Mouse (Mus musculus) left cerebral cortex, postnatal 10 days (tissue): ENCODE measurements around the gene Eya2. TPM values are rescaled to one million over a fixed set of nuclear protein-coding genes. Genes with fewer than 3 reads are reported as not detected.

Source experiments
- DNase-seq, 2 experiments: peaks; one replicate each; pipeline ENCODE4 v3.0.0; 2021 to 2022; ENCODE audit warnings: low spot score in 2 of 2, mixed read lengths in 1 of 2; ENCODE audit errors: extremely low spot score in 1 of 2
- intact Hi-C: fragments of 180-260 bp; cut with DNase I; formaldehyde crosslinking; loops from one replicate; pipeline ENCODE4 v1.15.1; 2025
- total RNA-seq, 2 experiments: library from RNA; stranded (reverse); gene quantifications; 2 replicates each; pipeline ENCODE4 v1.2.3; 2021

Eya2 gene
- total RNA-seq, 2 experiments from 2014 or later, result 5.4 to 6.8 TPM

DNA sequence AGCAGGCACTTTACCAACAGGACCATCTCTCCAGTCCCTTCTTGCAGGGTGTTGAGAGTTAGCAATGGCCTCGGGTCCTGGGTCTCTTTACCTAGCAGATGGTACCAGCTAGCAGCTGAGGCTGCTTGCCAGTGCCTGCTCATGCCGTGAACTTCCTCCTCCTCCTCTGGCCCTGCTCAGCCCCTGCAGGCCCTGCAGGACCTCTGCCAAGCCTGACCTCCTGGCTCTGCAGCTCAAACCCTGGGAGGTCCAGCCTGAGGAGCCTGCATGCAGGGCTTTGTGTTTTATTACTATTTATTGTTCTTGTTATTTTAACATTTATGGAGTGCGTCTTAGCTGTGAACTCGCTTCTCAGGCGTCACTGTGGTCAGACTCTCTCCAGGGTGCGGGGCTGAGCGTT lies 39.6 kb downstream of the Eya2 start:
- DNase-seq, result peak in 1 of 2 experiments; percentile 64
- intact Hi-C loops, result no loop called here

GRCm38 (mm10) chr2:165639075-165639755 lies 44.4 kb downstream of the Eya2 start:
- no peak for DNase-seq
- intact Hi-C loops, result no loop called here

DNA sequence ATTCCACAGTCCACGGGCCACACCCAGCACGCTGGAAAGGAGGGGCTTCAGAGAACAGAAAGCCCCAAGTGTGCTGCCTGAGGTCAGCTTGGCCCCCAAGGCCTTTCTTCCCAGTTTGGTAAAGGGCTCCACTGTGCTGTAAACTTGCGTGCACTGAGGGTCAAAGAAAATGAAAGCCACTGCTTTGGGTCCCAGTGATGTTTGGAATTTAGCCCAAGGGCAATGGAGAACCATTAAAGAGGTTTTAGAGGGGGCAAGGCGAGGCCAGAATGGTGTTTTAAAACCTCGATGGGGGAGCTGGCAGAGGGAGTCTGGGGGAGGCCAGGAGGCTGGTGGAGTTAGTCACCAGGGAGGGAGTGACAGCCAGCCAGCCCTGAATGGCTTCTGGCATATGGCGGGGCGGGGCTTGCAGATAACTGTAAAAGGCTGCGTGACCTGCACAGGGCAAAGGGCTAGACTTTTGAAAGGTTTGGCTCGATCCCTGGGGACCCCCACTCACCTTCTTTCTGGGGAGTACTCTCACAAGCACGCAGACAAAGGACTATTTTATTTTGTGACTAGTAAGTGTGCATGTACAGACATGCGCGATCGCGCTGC lies 47.2 kb downstream of the Eya2 start:
- no peak for DNase-seq
- intact Hi-C loops, result no loop called here

GRCm38 (mm10) chr2:165643596-165643995 lies 48.8 kb downstream of the Eya2 start:
- DNase-seq, result no peak
- intact Hi-C loops, result no loop called here

GRCm38 (mm10) chr2:165644057-165644456 lies 49.2 kb downstream of the Eya2 start:
- no peak for DNase-seq
- intact Hi-C loops, result no loop called here

GRCm38 (mm10) chr2:165651031-165651430 lies 56.2 kb downstream of the Eya2 start:
- DNase-seq, result peak in 1 of 2 experiments; percentile 21
- intact Hi-C loops, result no loop called here

GRCm38 (mm10) chr2:165652281-165652680 lies 57.4 kb downstream of the Eya2 start:
- DNase-seq, result peak in 1 of 2 experiments; percentile 18
- intact Hi-C loops, result no loop called here

DNA sequence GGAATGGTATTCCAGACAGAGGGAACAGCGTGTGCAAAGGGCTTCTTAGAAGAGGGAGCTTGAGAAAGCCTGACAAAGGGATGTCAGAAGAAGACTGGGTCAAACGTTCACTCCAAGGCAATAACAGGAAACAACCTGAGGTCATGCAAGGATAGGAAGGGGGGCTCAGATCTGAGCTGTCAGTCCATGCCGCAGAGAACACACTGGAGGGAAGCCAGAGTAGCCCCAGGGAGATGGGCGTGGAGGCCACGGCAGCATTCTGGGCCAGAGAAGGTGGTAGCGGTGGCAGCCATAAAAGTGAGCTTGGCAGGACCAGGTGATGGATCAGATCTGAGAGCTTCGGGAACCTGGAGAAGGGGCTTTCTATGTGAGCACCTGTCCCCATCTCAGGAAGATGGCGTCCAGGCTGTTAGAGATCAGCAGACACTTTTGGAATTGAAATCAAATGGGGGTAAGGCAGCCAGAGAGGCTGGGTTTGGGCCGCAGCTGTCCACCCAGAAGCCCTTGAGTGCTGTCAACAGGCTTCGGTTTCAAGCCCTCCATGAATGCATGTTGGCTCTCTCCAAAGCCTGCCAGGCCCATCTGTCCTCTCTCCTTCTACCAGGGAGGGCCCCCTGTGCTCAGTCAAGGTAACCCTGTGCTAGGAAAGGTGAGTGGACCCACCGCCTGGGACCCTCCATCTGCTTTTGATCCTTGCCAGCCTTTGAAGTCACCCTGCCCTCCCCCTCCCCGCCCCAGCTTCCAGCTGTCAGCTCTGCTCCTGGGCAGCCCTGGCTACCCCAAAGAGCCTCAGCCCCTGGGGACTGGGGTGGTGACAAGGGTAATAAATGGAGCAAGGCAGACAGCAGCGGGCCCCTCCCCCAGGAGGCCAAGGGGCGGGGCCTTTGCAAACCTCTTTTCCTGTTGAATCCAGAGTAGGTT lies 58.4 kb downstream of the Eya2 start:
- intact Hi-C loops, result no loop called here
- peak in 1 of 2 experiments; percentile 50 for DNase-seq

DNA sequence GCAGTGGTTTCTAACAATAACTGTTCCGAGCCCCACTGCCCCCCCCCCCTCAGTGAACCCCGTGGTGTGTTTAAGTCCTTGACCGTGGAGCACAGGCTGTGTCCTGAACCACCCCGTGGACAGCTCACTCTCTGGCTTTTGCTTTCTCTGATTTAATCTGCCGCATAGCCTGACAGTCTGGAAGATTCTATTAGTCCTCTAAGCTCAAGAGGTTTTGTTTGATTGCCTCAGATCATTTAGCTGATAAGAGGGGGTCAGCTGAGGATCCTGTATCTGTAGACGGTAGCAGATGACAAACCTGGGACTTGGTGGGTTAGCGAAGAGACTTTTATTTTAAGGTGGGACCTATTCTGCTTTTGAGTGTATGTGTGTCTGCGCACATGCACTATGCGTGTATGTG lies 59.3 kb downstream of the Eya2 start:
- intact Hi-C loops, result no loop called here
- DNase-seq, result peak in 1 of 2 experiments; percentile 2

- intact Hi-C loops, result no loop called here
- peak in 1 of 2 experiments; percentile 7 for DNase-seq
These were observed 60.1 kb downstream of the Eya2 start for GRCm38 (mm10) chr2:165654696-165655491.

DNA sequence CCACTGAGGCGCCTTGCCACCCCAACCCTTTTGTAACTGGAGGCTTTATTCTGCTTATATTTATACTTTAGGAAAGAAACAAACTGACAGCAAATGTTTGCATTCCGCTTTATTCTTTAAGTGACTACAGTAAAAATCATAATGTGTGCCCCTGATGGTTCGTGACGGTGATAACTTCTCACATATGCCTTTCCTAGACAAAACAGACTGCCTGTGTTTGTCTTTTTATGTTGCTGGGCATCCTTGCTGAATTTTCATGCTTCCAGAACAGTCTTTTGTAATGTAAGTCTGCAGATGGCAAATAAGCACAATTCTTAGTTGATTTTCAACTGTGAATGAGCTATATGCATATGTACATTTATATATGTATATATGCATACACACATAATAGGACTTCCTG lies 61.7 kb downstream of the Eya2 start:
- no peak for DNase-seq
- intact Hi-C loops, result no loop called here

GRCm38 (mm10) chr2:165656956-165657355 lies 62.1 kb downstream of the Eya2 start:
- intact Hi-C loops, result no loop called here
- DNase-seq, result no peak

DNA sequence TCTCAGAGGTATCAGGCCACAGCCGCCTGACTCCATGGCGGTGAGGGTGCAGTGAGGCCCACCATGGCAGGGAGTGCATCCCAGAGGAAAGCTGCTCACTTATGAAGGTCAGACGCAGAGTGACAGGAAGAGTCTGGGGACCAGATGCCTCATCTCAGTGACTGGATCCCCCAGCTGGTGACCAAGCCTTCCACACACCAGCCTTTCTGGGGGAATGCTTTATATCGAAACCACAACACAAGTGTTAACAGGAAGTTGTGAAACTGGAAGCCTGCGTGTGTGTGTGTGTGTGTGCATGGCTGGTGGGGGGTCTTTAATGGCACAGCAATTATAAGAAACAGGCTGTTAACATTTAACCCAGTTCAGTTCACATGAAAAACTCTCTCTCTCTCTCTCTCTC lies 64.7 kb downstream of the Eya2 start:
- intact Hi-C loops, result no loop called here
- no peak for DNase-seq

DNA sequence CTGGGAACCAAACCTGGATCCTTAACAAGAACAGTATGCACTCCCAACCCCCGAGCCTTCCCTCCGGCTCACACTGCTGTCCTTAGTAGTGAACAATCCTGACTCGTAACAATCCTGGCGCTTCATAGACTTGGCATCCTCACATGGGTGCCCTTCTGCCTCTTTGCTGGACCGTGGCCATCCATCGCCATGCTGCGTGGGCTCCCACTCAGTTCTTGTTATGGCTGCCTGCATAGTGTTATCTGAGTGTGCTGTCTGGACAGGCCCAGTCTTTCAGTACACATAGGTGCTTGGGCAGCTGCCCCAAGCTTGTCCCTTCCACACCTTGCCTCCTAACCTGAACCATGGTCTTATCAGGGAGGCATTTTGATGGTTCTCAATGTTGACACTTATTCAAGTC lies 68.4 kb downstream of the Eya2 start:
- intact Hi-C loops, result no loop called here
- peak in 1 of 2 experiments; percentile 15 for DNase-seq

GRCm38 (mm10) chr2:165664648-165665047 lies 69.8 kb downstream of the Eya2 start:
- intact Hi-C loops, result no loop called here
- peak in 1 of 2 experiments; percentile 10 for DNase-seq

DNA sequence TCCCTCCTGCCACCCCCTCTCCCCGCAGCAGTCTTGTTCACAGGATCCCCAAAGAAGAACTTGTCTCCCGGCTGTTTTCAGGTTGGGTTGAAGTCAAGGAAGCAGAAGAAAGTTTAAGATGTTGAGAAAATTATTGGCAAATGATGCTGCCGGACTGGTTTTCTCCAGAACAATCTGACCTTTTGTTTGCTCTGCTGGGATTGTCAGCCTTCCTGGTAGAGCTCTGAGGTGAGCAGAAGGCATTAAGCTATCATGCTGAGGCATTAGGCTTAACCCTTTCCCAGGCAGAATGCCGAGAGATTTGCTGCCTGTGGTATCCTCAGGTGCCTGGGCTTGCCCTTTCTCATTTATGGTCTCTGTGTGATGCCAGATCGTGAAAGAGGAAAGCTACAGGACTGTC lies 70.3 kb downstream of the Eya2 start:
- no peak for DNase-seq
- intact Hi-C loops, result no loop called here

DNA sequence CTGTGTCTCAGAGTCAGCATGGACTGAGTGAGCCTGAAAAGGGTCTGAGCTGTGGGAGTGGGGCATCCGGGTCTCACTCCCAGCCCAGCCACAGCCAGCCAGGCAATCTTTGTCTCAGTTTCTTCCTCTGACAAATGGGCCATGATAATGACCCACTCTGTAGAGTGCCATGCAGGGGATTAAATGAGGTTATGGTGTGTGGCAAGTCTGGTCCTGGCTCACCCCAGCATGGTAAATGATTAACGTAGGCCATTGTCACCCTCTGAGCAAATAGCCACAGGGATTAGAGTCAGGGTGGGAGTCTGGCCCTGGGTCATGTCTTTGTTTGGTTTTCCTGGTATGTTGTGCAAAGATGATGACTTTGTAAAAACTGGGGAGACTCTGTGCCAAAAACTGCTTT lies 72.3 kb downstream of the Eya2 start:
- intact Hi-C loops, result no loop called here
- no peak for DNase-seq

DNA sequence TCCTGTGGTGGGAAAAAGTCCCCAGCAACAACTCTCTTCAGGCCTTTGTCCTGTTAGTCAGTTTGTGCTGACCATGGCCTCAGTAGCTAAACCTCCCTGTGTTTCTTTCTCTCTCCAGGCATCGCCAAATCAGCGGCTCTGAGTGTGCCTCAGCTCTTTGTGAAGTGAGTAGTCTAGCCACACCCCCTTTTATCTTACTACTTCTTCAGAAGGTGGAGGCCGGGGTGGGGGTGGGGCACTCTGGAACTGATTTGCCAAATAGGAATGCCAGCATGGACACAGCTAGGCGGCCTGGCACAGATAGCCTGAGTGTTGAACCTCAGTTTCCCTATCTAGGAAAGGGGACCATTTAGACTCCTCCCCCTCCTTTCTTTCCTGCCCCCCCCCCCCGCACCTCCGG lies 87.9 kb downstream of the Eya2 start:
- intact Hi-C loops, result no loop called here
- DNase-seq, result no peak

DNA sequence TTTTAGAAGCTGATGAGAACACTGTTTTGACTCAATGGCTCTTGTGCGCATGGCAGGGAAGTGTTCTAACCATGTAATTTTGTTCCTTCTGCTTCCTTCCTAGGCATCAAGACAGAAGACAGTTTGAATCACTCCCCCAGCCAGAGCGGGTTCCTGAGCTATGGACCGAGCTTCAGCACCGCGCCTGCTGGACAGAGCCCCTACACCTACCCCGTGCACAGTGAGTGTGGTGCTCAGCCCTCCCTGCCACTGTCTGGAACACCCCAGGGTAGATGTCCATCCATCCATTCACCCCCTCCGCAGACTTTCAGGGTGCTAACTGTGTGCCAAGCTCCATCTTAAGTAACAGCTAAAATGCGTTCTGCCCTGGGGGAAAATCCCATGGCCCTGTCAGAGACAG lies 92.7 kb downstream of the Eya2 start:
- intact Hi-C loops, result no loop called here
- peak in 1 of 2 experiments; percentile 9 for DNase-seq
